In the genomic region with DNA sequence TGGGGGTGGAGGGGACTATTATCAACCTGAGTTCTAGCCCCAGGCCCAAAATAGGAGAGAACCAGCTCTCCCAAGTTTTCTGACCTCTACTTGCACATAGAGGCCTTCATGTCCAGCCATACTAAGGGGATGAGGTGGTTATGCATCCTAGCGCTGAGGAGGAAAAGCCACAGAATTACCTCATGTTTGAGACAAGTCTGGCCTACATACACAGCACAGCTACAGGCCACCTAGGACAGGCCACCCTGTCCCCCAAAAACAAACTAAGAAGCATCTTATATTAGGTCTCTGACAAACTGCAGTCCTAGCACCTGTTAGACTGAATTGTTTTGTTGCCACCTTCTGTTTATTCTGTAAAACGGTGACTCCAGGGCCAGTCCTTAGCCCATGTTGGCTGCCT, we compare ENCODE assay signal across 8 mouse cellular contexts. TPM values are rescaled to one million over a fixed set of nuclear protein-coding genes. Genes with fewer than 3 reads are reported as not detected.
A peak's percentile ranks its signal among the peaks of the same experiment; 100 is the strongest.
DNase-seq lines count a peak whose midpoint lies in the region; ATAC-seq and TF ChIP-seq lines count a peak whose summit lies in the region.

No protein-coding gene starts in this region.

- peak overlapping the region; percentile 98 for H3K27ac ChIP-seq in kidney, embryonic 14.5 days (ENCODE audit: low read depth, low read length)
- no peak overlapping the region for H3K27ac ChIP-seq in kidney, adult 2 months (ENCODE audit: insufficient read depth, low read depth, low read length)
- peak overlapping the region; percentile 86; the same call in 1 of the 2 replicates for H3K27ac ChIP-seq in brown adipose tissue, adult 24 weeks (replicated peaks; ENCODE audit: low read depth, low read length)

- no peak for TF ChIP-seq POLR2A in kidney, adult 2 months (IDR thresholded peaks at IDR 0.05; ENCODE audit: low read depth, low read length)

- no peaks in the 10 kb centered on the region; the same call in 1 of the 2 replicates for H3K36me3 ChIP-seq in kidney, embryonic 14.5 days (ENCODE audit: control insufficient read depth, insufficient read depth, low read length)
- no peaks in the 10 kb centered on the region for H3K36me3 ChIP-seq in kidney, adult 2 months (ENCODE audit: control insufficient read depth, insufficient read depth, low read length)

- peak overlapping the region; percentile 44 for H3K4me2 ChIP-seq in kidney, embryonic 14.5 days (replicated peaks; ENCODE audit: low read depth, low read length)

- no peaks in the 10 kb centered on the region for H3K27me3 ChIP-seq in kidney, embryonic 14.5 days (ENCODE audit: control insufficient read depth, insufficient read depth, low read length)
- H3K27me3 ChIP-seq in kidney, adult 2 months (replicated peaks; ENCODE audit: control insufficient read depth, insufficient read depth, low read length), result no peaks in the 10 kb centered on the region

- no peak for DNase-seq in kidney, adult 2 months
- DNase-seq in induced T-regulatory cell, adult 2 months (ENCODE audit: low read depth), result peak; percentile 46
- peak; percentile 21 for DNase-seq in neural tube, embryonic 10.5 days (ENCODE audit: extremely low spot score, low spot score)
- no peak for DNase-seq in urinary bladder, postnatal 25 days (ENCODE audit: low spot score)
- DNase-seq in lung, postnatal 10 days, result no peak
- no peak for DNase-seq in cerebellum, adult 11 months

- ATAC-seq in kidney, embryonic 14.5 days (ENCODE audit: low FRiP score, low TSS enrichment), result no peak

- H3K4me1 ChIP-seq in kidney, embryonic 14.5 days (ENCODE audit: control insufficient read depth, insufficient read depth, low read length), result peaks cover 6% of the 10 kb centered on the region; the same call in 1 of the 2 replicates
- peaks cover 4% of the 10 kb centered on the region; the same call in 1 of the 2 replicates for H3K4me1 ChIP-seq in kidney, adult 2 months (ENCODE audit: control insufficient read depth, insufficient read depth, low read length)
- peaks cover 4% of the 10 kb centered on the region; the same call in 1 of the 2 replicates for H3K4me1 ChIP-seq in brown adipose tissue, adult 24 weeks (ENCODE audit: control insufficient read depth, insufficient read depth, insufficient read length, low read length)

- TF ChIP-seq CTCF in kidney, adult 2 months (conservative IDR thresholded peaks at IDR 0.05; ENCODE audit: insufficient read depth, insufficient read length, low read depth, low read length), result no peak

- peak overlapping the region; percentile 100; the same call in 1 of the 2 replicates for H3K4me3 ChIP-seq in kidney, embryonic 14.5 days (ENCODE audit: low read length)
- H3K4me3 ChIP-seq in kidney, adult 2 months (ENCODE audit: insufficient read depth, low read depth, low read length), result no peak overlapping the region
- H3K4me3 ChIP-seq in brown adipose tissue, adult 24 weeks (ENCODE audit: insufficient read depth, low read depth, low read length), result no peak overlapping the region; the same call in 1 of the 2 replicates

- H3K9ac ChIP-seq in kidney, embryonic 14.5 days (ENCODE audit: low read depth, low read length), result peak overlapping the region; percentile 76; the same call in 1 of the 2 replicates

- 35% methylated on average over 2 of the region's 2 CpGs for WGBS in kidney, embryonic 14.5 days
- WGBS in kidney, adult 2 months, result 50% methylated on average over 2 of the region's 2 CpGs

- H3K9me3 ChIP-seq in kidney, embryonic 14.5 days (ENCODE audit: control insufficient read depth, low read length), result no peaks in the 10 kb centered on the region

RNA-seq across cellular contexts. Expression of a gene that starts 1.4 kb away (rescaled TPM):
- 100 and 131 TPM in 2 replicates for polyA plus RNA-seq in kidney, embryonic 14.5 days (2014; fragmentation: Nextera tagmentation; extraction: Ambion mirVana)
- polyA plus RNA-seq in kidney, adult 2 months (2012; rRNA removed), result 16.0 TPM in 2 replicates
- 16.9 and 23.4 TPM in 2 replicates for polyA plus RNA-seq in brown adipose tissue, adult 24 weeks (2012; ENCODE audit: insufficient read depth, insufficient read length, missing spikeins)

RNA-seq across cellular contexts. Expression of a gene that starts 46.9 kb away (rescaled TPM):
- polyA plus RNA-seq in kidney, embryonic 14.5 days (2014; fragmentation: Nextera tagmentation; extraction: Ambion mirVana), result 27.2 and 49.0 TPM in 2 replicates
- polyA plus RNA-seq in kidney, adult 2 months (2012; rRNA removed), result 28.5 and 34.0 TPM in 2 replicates
- 5.4 and 7.3 TPM in 2 replicates for polyA plus RNA-seq in brown adipose tissue, adult 24 weeks (2012; ENCODE audit: insufficient read depth, insufficient read length, missing spikeins)

Comparison
In these comparisons a context has a peak if more than half of its experiments do, and no peak if none do; other contexts are left out.
1. DNase-seq: peak in induced T-regulatory cell, adult 2 months (single experiment) and neural tube, embryonic 10.5 days (single experiment); none in kidney, adult 2 months (single experiment), urinary bladder, postnatal 25 days (single experiment), lung, postnatal 10 days (single experiment) and cerebellum, adult 11 months (single experiment).